Mouse (Mus musculus) frontal cortex, postnatal 36 days (tissue): ENCODE results near the gene Ackr4.

ENCODE experiments used
- DNase-seq, 2 experiments: peaks; one replicate each; pipeline ENCODE4 v3.0.0; 2022; ENCODE audit warnings: low spot score in 2 of 2

The Ackr4 gene

DNA sequence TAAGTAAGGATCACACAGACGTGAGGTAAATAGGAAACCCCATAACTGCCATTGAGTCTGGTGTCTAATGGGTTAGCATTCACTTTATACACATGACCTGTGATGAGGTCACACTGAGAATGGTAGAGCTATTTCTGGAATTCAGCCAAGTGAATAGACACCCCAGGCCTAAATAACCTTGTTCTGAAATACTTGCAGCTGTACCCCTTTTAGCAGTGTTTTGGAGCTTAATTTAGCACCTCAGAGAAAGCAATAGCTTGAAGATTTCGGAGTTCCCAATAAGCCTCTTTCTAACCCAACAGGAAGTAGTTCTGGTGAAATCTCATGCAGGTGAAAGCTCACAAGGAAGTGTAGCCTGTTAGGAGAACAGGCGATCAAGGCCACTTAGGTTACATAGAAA is at the start of gene Ackr4:
TSS of gene Ackr4 (minus strand) at position 101 of the 400 bp plus-strand sequence.
- DNase-seq, result no peak

DNA sequence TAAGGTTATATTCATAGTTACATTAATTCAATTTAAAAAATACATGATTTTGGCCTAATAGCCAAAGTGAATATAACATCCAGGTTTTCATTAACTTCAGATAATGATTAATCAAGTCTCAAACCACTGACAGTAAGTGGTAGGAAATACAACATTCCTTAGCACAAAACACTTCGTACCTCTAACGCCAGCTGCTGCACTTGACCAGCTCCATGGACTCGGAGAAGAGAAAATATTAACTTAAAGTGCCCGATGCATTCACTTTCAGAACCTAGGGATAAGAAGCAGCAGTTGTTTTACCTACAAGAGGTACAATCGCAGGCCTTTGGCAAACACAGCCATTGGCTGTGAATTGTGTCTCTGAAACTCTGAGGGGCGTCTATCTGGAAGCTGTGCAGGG is 45.6 kb upstream of the Ackr4 start:
- DNase-seq, result no peak

- DNase-seq, result no peak
These were observed 44.9 kb upstream of the Ackr4 start for GRCm38 (mm10) chr9:104171651-104172050.

- no peak for DNase-seq
These were observed 43.3 kb upstream of the Ackr4 start for GRCm38 (mm10) chr9:104169986-104170385.

- DNase-seq, result no peak
These were observed 39.2 kb upstream of the Ackr4 start for GRCm38 (mm10) chr9:104165926-104166325.

GRCm38 (mm10) chr9:104164194-104164593 is 37.5 kb upstream of the Ackr4 start:
- no peak for DNase-seq

DNA sequence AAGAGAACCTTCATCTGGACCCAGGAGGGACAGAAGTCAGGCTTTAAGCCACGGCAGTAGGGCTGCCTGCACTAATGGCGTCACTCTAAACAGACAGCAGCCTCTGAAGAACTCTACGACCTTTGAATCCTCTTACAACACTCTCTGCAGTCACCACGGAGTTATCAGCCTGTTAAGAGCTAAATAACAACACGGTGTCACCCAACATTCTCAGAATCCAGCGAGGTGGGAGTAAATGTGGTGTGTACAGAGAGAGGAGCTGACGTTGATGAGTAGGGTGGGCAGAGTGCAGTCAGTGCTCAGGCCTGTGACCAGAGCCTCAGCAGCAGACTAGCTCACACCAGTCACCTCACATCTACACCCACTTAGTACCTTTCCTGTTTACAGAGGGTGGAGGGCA is 34.4 kb upstream of the Ackr4 start:
- DNase-seq, result no peak

GRCm38 (mm10) chr9:104157291-104157690 is 30.6 kb upstream of the Ackr4 start:
- no peak for DNase-seq

DNA sequence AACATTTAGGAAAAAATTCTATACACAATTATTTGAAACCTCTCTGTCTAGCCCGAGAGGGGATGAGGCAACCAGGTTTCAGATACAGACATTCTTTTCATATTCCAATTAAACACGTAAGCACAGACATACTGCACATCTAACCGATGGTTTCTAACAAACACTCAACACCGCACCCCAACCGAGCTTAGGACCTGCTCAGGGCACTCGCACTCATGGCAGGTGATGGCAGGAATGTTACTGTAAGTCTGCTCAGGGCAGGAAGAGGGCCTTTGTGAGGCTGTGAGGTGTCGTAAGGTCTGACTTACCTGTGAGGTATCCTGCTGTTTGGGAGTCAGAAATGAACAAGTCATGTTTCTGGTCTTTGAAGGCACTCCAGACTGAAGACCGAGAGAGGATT is 29.8 kb upstream of the Ackr4 start:
- no peak for DNase-seq

DNA sequence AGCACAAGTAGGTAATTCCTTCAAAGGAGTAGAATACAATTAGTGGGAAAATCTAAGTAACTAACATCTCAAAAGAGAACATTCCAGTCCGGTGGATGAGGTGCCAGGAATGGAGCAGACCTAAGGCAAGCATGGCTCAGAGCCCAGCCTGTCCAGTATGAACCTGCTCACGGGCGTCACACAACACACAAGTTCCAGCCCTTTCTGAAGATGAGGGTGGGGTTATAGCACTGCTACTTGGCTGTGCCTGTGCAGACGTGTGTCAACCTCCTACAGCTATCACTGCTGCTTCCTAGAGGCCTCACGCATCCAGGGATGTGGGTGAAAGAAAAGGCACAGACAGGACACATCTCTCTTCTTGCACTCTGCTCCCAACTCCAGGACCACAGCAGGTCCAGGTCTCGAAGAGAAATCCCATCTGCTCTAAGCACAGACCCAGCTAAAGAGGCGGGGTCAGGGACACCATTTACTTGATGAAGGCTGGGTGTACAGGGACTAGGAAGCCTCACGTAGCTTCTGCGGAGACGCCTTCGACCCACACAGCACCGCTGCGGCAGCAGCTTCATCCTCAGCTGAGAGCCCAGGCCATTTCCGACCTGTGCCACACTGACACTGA is 28.5 kb upstream of the Ackr4 start:
- no peak for DNase-seq

DNA sequence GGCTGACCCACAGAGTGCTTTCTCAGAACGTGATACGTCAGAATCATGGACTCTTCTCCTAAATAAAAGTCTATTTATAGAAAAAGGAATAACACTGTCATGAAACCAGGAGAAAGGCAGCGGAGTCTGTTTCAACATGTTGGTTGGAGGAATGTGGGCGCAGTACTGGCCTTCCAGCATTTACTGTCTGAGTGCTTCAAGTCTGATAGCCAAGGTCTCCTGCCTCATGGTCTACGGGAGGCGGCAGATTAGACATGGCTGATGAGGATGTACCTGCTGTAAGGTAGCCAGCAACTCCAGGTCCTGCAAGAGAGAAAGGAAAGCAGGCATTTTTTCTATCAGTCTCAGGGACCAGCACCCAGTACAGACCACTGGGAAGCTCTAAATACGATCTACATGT is 25.4 kb upstream of the Ackr4 start:
- DNase-seq, result no peak

DNA sequence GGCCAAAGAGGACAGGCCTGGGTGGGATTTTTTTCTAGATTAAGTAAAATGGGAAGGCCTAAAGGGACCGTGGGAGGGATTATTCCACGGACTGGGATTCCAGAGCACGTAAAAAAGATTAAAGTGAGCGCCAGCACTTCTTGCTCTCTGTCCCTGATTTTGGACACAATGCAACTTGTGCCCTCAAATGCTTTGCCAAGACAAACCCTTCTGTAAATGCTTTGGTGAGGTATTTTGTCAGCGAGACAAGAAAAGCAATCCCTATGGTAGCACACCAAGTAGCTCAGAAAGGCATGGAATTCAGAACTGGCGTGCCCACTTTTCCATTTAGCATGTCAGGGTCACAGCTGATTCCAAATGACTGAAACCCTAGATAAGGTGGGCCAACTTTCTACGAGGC is 22.2 kb upstream of the Ackr4 start:
- no peak for DNase-seq

DNA sequence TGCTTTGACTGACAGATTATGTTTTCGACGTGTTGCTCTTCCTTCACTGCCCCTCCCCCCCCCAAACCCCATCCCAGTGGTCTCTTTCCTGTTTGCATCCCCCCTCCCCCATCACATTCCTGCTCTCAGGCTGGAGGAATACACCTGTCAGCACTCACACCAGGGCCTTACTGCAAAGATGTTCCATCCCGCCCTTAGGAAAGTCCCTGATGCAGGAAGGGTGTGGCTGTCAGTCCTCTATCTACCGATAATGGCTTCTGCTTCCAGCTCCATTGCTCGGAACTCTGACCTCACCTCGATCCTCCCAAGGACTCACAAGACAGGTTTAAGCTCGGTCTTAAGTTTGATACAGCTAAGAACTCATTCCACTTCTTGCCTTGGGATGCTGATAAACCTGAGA is 19.9 kb upstream of the Ackr4 start:
- DNase-seq, result no peak

GRCm38 (mm10) chr9:104144314-104144996 is 17.7 kb upstream of the Ackr4 start:
- no peak for DNase-seq

- DNase-seq, result no peak
These were observed 16.1 kb upstream of the Ackr4 start for GRCm38 (mm10) chr9:104142805-104143204.

GRCm38 (mm10) chr9:104140351-104140750 is 13.6 kb upstream of the Ackr4 start:
- no peak for DNase-seq

DNA sequence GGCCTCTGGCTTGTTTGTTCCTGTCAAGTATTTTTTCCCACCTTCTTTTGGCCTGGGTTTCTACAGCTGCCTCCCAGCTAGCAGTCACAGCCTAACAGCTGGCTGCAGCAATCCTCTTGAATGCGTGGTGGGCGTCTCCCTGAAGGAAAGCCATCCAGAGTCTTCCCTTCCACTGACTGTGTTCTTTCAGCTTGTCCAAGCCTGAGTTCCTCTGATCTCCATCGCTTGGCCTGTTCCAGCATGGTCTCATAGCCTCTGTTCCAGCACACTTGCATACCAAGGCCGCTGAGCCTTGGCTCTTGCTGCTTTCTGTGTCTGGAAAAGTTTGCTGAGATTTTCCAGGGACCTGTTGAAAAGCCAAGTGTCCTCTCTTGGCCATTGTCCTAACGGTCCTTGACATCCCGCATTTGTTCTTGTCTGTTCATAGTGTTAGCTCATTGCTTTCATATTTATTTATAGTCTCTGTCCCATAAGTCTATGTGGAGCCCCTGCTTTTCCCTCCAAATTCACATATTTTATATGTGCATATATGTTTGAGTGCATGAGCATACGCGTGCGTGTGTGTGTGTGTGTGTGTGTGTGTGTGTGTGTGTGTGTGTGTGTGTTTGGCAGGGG is 3.5 kb upstream of the Ackr4 start:
- no peak for DNase-seq

- peak in 1 of 2 experiments; percentile 60 for DNase-seq
These were observed 1.4 kb upstream of the Ackr4 start for GRCm38 (mm10) chr9:104128110-104128509.

- DNase-seq, result no peak
These were observed 3.1 kb downstream of the Ackr4 start for GRCm38 (mm10) chr9:104123622-104124021.

- no peak for DNase-seq
These were observed 3.6 kb downstream of the Ackr4 start for GRCm38 (mm10) chr9:104123101-104123500.

DNA sequence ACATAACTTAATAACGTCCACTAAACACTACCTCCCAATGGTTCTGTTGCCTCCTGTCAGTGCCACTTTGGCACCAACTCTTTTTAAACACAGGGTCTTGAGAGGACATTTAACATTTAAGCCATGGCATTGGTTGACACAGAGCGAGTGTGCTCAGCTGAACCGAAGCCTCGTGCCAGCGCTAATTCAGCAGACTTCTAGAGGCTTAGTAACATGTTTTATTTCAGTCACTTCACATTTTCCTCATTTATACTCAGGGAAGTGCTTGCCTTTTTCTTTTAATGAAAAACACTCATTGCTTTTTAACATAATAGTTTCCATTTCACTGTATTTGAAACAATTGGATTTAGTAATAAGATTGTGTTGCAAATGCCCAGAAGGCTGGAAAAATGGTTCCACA is 17.6 kb downstream of the Ackr4 start:
- no peak for DNase-seq

DNA sequence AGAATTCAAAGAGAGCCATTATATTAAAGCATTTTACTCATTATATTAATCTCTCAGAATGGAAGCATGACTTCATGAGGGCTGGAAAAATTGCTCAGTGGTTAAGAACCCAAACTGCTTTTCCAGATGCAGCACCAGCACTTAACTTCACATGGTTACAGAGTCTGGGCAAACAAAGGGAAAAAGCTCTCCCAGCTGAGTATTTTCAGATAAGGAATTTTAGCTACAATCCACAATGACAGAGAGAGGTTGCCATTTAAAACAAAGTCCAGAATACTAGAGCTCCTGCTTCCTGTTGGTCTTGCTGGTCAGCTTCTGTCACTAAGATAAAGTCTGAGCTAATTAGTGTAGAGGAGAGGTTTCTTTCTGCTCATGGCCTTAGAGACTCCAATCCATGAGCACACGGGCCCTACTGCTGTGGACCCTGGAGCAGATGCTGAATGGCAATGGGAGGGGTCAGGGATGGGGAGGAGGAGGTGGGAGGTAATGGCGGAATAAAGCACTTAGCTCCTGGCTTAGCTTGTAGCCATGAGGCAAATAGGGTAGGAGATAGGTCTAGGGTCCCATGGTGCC is 18.1 kb downstream of the Ackr4 start:
- no peak for DNase-seq

- no peak for DNase-seq
These were observed 19.3 kb downstream of the Ackr4 start for GRCm38 (mm10) chr9:104107482-104107881.
